Mouse (Mus musculus) kidney, embryonic 16.5 days (tissue): Measurements from ENCODE around the gene March5. TPM values are rescaled to one million over a fixed set of nuclear protein-coding genes. Genes with fewer than 3 reads are reported as not detected.

Experiments
- ATAC-seq: fragments of 200-750 bp; cut with Nextera tagmentation; 2 replicates; pipeline ENCODE4 v1.8.0; 2017; ENCODE audit warnings: moderate TSS enrichment; ENCODE audit not compliant: low FRiP score, low TSS enrichment
- H3K27ac ChIP-seq: fragments of 300-500 bp; sonication (generic); 2 replicates; pipeline ENCODE4 v1.5.1; 2014; ENCODE audit warnings: low read length
- H3K27me3 ChIP-seq: fragments of 300-500 bp; sonication (generic); 2 replicates; pipeline ENCODE4 v1.6.1; 2014; ENCODE audit warnings: low read length, control low read depth, mixed read lengths; ENCODE audit not compliant: insufficient read depth
- H3K36me3 ChIP-seq: fragments of 300-500 bp; sonication (generic); 2 replicates; pipeline ENCODE4 v1.6.1; 2014; ENCODE audit warnings: low read length, control low read depth, mixed read lengths; ENCODE audit not compliant: insufficient read depth
- H3K4me1 ChIP-seq: fragments of 300-500 bp; sonication (generic); 2 replicates; pipeline ENCODE4 v1.6.1; 2014; ENCODE audit warnings: low read length, control low read depth, mixed read lengths; ENCODE audit not compliant: insufficient read depth
- H3K4me2 ChIP-seq: fragments of 300-500 bp; sonication (generic); replicated peaks from 2 replicates; pipeline ENCODE4 v1.6.1; 2014; ENCODE audit warnings: low read depth, low read length
- H3K4me3 ChIP-seq: fragments of 300-500 bp; sonication (generic); 2 replicates; pipeline ENCODE4 v1.5.1; 2014; ENCODE audit warnings: mild to moderate bottlenecking, low read length
- H3K9ac ChIP-seq: fragments of 300-500 bp; sonication (generic); replicated peaks from 2 replicates; pipeline ENCODE4 v1.6.1; 2014; ENCODE audit warnings: low read length
- H3K9me3 ChIP-seq: fragments of 300-500 bp; sonication (generic); 2 replicates; pipeline ENCODE4 v1.6.1; 2016; ENCODE audit warnings: low read length, control low read depth
- WGBS: fragments of 180-500 bp; shearing (Covaris S2); extraction: QIAGEN DNeasy Blood & Tissue Kit; methylation state at CpG from one replicate; pipeline ENCODE4 v1.1.7; 2014; 5-methylcytosine and 5-hydroxymethylcytosine counted together
- polyA plus RNA-seq: library from polyadenylated mRNA; unstranded; fragments of >200 nt; fragmentation: Nextera tagmentation; extraction: Ambion mirVana; gene quantifications from 2 replicates; pipeline ENCODE4 v1.2.1, GENCODE M21; 2015

The March5 gene
- polyA plus RNA-seq, 1 experiment from 2014 or later, result 74.4 TPM

GRCm38 (mm10) chr19:37235818-37236217 is 28.5 kb downstream of the March5 start:
- WGBS, result 57% methylated on average over 8 of the region's 8 CpGs
- no peaks in the 10 kb centered on the region for H3K36me3 ChIP-seq

GRCm38 (mm10) chr19:37237306-37237705 is 30.0 kb downstream of the March5 start:
- no peak overlapping the region for H3K27ac ChIP-seq
- no peak overlapping the region for H3K4me3 ChIP-seq
- WGBS, result 45% methylated on average over 5 of the region's 5 CpGs
- no peak overlapping the region for H3K4me2 ChIP-seq
- H3K9ac ChIP-seq, result no peak overlapping the region
- H3K36me3 ChIP-seq, result no peaks in the 10 kb centered on the region
- peaks cover 39% of the 10 kb centered on the region for H3K27me3 ChIP-seq
- ATAC-seq, result no peak
- peaks cover 7% of the 10 kb centered on the region; the same call in 1 of the 2 replicates for H3K4me1 ChIP-seq
- no peaks in the 10 kb centered on the region; the same call in 1 of the 2 replicates for H3K9me3 ChIP-seq

More at GRCm38 (mm10) chr19:37235818-37236217, 28.5 kb downstream of the March5 start:
- no peaks in the 10 kb centered on the region; the same call in 1 of the 2 replicates for H3K9me3 ChIP-seq
- H3K27me3 ChIP-seq, result peaks cover 39% of the 10 kb centered on the region
- no peak overlapping the region for H3K9ac ChIP-seq
- H3K27ac ChIP-seq, result no peak overlapping the region
- H3K4me3 ChIP-seq, result no peak overlapping the region
- ATAC-seq, result no peak
- no peak overlapping the region for H3K4me2 ChIP-seq
- peaks cover 7% of the 10 kb centered on the region; the same call in 1 of the 2 replicates for H3K4me1 ChIP-seq

DNA sequence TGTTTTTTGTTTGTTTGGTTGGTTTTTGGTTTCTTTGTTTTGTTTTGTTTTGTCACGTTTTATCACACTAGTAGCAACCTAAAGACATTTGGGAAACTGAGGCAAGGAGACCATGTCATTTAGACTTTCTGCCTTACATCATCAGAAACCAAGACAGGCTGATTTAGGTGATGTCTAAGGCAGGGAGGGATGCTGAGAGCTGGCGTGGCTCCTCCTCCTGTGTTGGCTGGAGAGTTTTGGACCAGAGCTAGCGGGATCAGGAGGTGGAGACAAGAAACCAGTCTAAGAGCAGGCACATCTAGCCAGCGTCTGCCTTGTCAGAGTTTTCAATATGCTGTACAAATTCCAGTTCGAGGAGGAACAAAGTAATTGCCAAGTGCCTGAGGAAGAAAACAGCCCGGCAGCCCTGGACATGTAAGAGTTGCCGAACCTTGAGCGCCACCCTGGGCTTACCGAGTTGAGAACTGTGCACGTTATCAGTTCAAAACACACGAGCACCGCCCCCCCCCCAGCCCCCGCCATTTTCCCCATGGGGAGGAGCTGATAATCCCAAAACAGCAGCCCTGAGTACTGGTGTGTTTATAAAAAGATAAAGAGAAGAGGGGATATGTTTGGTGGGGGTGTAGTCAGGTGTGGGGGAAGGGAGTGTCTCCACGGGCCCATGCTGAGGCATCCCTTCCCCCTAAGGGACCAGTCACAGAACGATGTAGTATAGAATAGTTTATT is 30.5 kb downstream of the March5 start:
- Histone ChIP-seq H3K4me3 (no peak overlapping the region), H3K9ac (no peak overlapping the region), H3K9me3 (no peaks in the 10 kb centered on the region; the same call in 1 of the 2 replicates), H3K4me2 (no peak overlapping the region), H3K36me3 (no peaks in the 10 kb centered on the region), H3K27me3 (peaks cover 35% of the 10 kb centered on the region), H3K4me1 (peaks cover 7% of the 10 kb centered on the region; the same call in 1 of the 2 replicates), H3K27ac (no peak overlapping the region)
- WGBS, result 5% methylated on average over 15 of the region's 15 CpGs
- peak; percentile 22; the same call in 1 of the 2 replicates for ATAC-seq

GRCm38 (mm10) chr19:37238651-37239050 is 31.3 kb downstream of the March5 start:
- no peak overlapping the region for H3K27ac ChIP-seq
- no peak overlapping the region for H3K9ac ChIP-seq
- H3K27me3 ChIP-seq, result peaks cover 30% of the 10 kb centered on the region
- H3K4me3 ChIP-seq, result no peak overlapping the region
- no peaks in the 10 kb centered on the region; the same call in 1 of the 2 replicates for H3K9me3 ChIP-seq
- H3K4me2 ChIP-seq, result no peak overlapping the region
- no peaks in the 10 kb centered on the region for H3K36me3 ChIP-seq
- WGBS, result 9% methylated on average over 7 of the region's 7 CpGs
- no peak for ATAC-seq
- peaks cover 6% of the 10 kb centered on the region; the same call in 1 of the 2 replicates for H3K4me1 ChIP-seq

DNA sequence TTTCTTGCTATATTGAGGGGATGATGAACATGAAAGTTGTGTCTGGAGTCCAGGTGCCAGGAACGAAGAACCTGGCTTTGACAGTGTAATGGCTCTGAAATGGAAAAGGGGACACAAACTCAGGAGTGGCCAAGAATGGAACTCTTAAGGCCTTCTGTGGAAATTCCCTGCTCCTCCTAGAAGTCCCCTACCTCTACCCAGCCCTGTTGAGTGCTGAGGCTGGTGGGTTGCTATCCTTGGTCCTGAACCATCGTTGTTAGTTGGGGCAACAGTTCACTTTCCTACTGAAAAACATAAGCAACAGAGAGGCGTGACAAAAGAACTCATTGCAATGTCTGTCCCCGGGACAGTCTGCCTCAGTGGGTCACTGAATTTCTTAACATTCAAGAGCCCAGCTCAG is 31.8 kb downstream of the March5 start:
- peaks cover 25% of the 10 kb centered on the region for H3K27me3 ChIP-seq
- no peak overlapping the region for H3K27ac ChIP-seq
- no peak overlapping the region for H3K4me3 ChIP-seq
- no peaks in the 10 kb centered on the region; the same call in 1 of the 2 replicates for H3K9me3 ChIP-seq
- H3K36me3 ChIP-seq, result no peaks in the 10 kb centered on the region
- ATAC-seq, result no peak
- peaks cover 2% of the 10 kb centered on the region; the same call in 1 of the 2 replicates for H3K4me1 ChIP-seq
- H3K4me2 ChIP-seq, result no peak overlapping the region
- no peak overlapping the region for H3K9ac ChIP-seq
- 24% methylated on average over 4 of the region's 4 CpGs for WGBS

GRCm38 (mm10) chr19:37241201-37241600 is 33.9 kb downstream of the March5 start:
- ATAC-seq, result no peak
- H3K4me1 ChIP-seq, result no peaks in the 10 kb centered on the region
- 71% methylated on average over 5 of the region's 5 CpGs for WGBS

GRCm38 (mm10) chr19:37242707-37243106 is 35.4 kb downstream of the March5 start:
- no peak for ATAC-seq

More at GRCm38 (mm10) chr19:37241201-37241600, 33.9 kb downstream of the March5 start:
- no peaks in the 10 kb centered on the region for H3K9me3 ChIP-seq
- no peak overlapping the region for H3K9ac ChIP-seq
- no peaks in the 10 kb centered on the region for H3K36me3 ChIP-seq
- no peak overlapping the region for H3K4me3 ChIP-seq
- no peak overlapping the region for H3K27ac ChIP-seq
- no peak overlapping the region for H3K4me2 ChIP-seq
- H3K27me3 ChIP-seq, result peaks cover 6% of the 10 kb centered on the region; the same call in 1 of the 2 replicates

GRCm38 (mm10) chr19:37246859-37247258 is 39.5 kb downstream of the March5 start:
- ATAC-seq, result no peak
- no peaks in the 10 kb centered on the region for H3K27me3 ChIP-seq
- WGBS, result 47% methylated on average over 3 of the region's 3 CpGs
- no peak overlapping the region for H3K27ac ChIP-seq
- H3K9ac ChIP-seq, result no peak overlapping the region
- no peak overlapping the region for H3K4me3 ChIP-seq
- H3K9me3 ChIP-seq, result no peaks in the 10 kb centered on the region
- H3K36me3 ChIP-seq, result no peaks in the 10 kb centered on the region
- H3K4me1 ChIP-seq, result no peaks in the 10 kb centered on the region
- H3K4me2 ChIP-seq, result no peak overlapping the region

More at GRCm38 (mm10) chr19:37242707-37243106, 35.4 kb downstream of the March5 start:
- H3K27ac ChIP-seq, result no peak overlapping the region
- WGBS, result 28% methylated on average over 2 of the region's 2 CpGs
- no peak overlapping the region for H3K4me3 ChIP-seq
- no peaks in the 10 kb centered on the region for H3K36me3 ChIP-seq
- no peaks in the 10 kb centered on the region for H3K4me1 ChIP-seq
- H3K9me3 ChIP-seq, result no peaks in the 10 kb centered on the region
- H3K27me3 ChIP-seq, result peaks cover 3% of the 10 kb centered on the region; the same call in 1 of the 2 replicates
- no peak overlapping the region for H3K9ac ChIP-seq
- H3K4me2 ChIP-seq, result no peak overlapping the region

DNA sequence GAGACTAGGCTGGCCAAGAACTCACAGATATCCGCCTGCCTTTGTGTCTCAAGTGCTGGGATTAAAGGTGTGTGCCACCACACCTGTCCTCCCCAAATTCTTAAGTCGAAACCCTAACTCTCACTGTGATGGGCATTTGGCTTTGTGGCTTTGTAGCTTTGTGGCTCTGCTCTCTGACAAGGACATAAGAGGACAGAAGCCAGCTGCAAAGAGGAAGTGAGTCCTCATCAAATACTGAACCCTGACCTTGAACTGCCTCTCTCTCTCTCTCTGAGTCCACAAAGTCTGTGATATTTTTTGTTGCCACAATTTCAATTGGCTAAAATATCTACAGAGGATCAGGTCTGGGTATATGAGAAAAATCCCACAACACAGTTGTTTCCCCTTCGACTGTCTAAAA is 40.9 kb downstream of the March5 start:
- H3K36me3 ChIP-seq, result no peaks in the 10 kb centered on the region
- 79% methylated on average over 3 of the region's 3 CpGs for WGBS
- no peak overlapping the region for H3K4me2 ChIP-seq
- no peak overlapping the region for H3K4me3 ChIP-seq
- ATAC-seq, result no peak
- H3K27me3 ChIP-seq, result no peaks in the 10 kb centered on the region
- H3K9me3 ChIP-seq, result no peaks in the 10 kb centered on the region
- no peaks in the 10 kb centered on the region for H3K4me1 ChIP-seq
- no peak overlapping the region for H3K9ac ChIP-seq
- no peak overlapping the region for H3K27ac ChIP-seq

- Histone ChIP-seq H3K27me3 (no peaks in the 10 kb centered on the region), H3K27ac (no peak overlapping the region), H3K9ac (no peak overlapping the region), H3K9me3 (no peaks in the 10 kb centered on the region), H3K36me3 (no peaks in the 10 kb centered on the region), H3K4me1 (no peaks in the 10 kb centered on the region), H3K4me3 (no peak overlapping the region), H3K4me2 (no peak overlapping the region)
- no peak for ATAC-seq
- WGBS, result 62% methylated on average over 6 of the region's 6 CpGs
Measured at GRCm38 (mm10) chr19:37252104-37252503, 44.8 kb downstream of the March5 start.
